Mouse (Mus musculus): ENCODE results near the gene March4.

DNA sequence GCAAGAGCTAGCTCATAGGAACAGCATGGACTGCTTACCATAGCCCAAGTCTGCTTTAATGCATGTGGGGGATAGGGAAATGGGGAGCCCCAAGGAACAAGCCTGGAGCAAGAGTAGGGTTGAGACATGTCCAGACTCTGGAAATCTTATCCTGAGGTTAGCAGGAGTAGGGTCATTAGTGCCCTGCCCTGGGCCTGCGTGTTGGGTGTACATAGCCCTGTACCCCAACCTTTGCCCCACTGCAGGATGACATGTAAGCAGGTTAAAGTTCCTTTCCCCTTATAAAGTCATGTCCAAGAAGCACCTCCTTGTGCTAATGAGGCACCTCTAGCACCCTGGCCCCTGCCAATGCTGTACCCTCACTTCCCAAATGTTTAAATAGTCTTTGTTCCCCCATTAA is 104.2 kb downstream of the March4 start:
- TF ChIP-seq CTCF (IDR thresholded peaks at IDR 0.05; ENCODE audit: low read depth, low read length): no peak
- no peak for TF ChIP-seq POLR2A (IDR thresholded peaks at IDR 0.05; ENCODE audit: borderline replicate concordance, low read depth, low read length)

All from bone marrow macrophage, adult 2 months (primary cell).